Mouse (Mus musculus) lung, adult 2 months (tissue): ENCODE measurements around the gene Fat1.

Experiments used
- CTCF ChIP-seq: fragments of 200-500 bp; IDR thresholded peaks from 2 replicates; pipeline ENCODE4 v1.5.1; 2011; ENCODE audit warnings: mild to moderate bottlenecking, low read length, control low read depth; ENCODE audit not compliant: insufficient read depth
- POLR2A ChIP-seq: fragments of 200-500 bp; IDR thresholded peaks from 2 replicates; pipeline ENCODE4 v1.6.1; 2011; ENCODE audit warnings: low read depth, mild to moderate bottlenecking, control low read depth, low read length, borderline replicate concordance; ENCODE audit errors: extremely low read depth

- no peak for TF ChIP-seq CTCF
- TF ChIP-seq POLR2A = no peak
These were observed 5.2 kb upstream of the Fat1 start for GRCm38 (mm10) chr8:44930058-44930457.
